ENCODE assay signal across 36 mouse cellular contexts in genomic region chr14:34466291-34466690, GRCm38 (mm10). TPM values are rescaled to one million over a fixed set of nuclear protein-coding genes. Genes with fewer than 3 reads are reported as not detected.
A peak's percentile ranks its signal among the peaks of the same experiment; 100 is the strongest.
DNase-seq lines count a peak whose midpoint lies in the region; ATAC-seq and TF ChIP-seq lines count a peak whose summit lies in the region.
"Had no signal": no experiment of that assay in that cellular context is flagged by ENCODE, and none has a peak within 500 bp of the region (broad histone marks: within the 10 kb centered on the region; RNA-seq: fewer than 3 reads in every experiment).

No protein-coding gene starts in this region.

- no peak overlapping the region for H3K4me3 ChIP-seq in forebrain, embryonic 15.5 days
- H3K4me3 ChIP-seq in forebrain, embryonic 12.5 days (replicated peaks): no peak overlapping the region
- no peak overlapping the region for H3K4me3 ChIP-seq in layer of hippocampus, adult 2 months
- no peak overlapping the region for H3K4me3 ChIP-seq in cortical plate, adult 2 months (ENCODE audit: insufficient read depth, low read length)
- H3K4me3 ChIP-seq: heart, embryonic 13.5 days; left cerebral cortex, adult 2 months; neural tube, embryonic 12.5 days had no signal

- peaks cover 13% of the 10 kb centered on the region; the same call in 1 of the 2 replicates for H3K4me1 ChIP-seq in forebrain, embryonic 15.5 days
- H3K4me1 ChIP-seq in forebrain, embryonic 12.5 days: no peaks in the 10 kb centered on the region
- peaks cover 3% of the 10 kb centered on the region; the same call in 1 of the 2 replicates for H3K4me1 ChIP-seq in cortical plate, adult 2 months (ENCODE audit: control insufficient read depth, insufficient read depth, low read length)
- H3K4me1 ChIP-seq: neural tube, embryonic 12.5 days had no signal

- no peaks in the 10 kb centered on the region for H3K27me3 ChIP-seq in forebrain, embryonic 15.5 days
- H3K27me3 ChIP-seq in forebrain, embryonic 12.5 days: no peaks in the 10 kb centered on the region
- H3K27me3 ChIP-seq: CH12.LX; heart, embryonic 13.5 days; neural tube, embryonic 12.5 days had no signal

- no peak for TF ChIP-seq CTCF in layer of hippocampus, adult 2 months (conservative IDR thresholded peaks at IDR 0.05)
- TF ChIP-seq CTCF in cortical plate, adult 2 months (IDR thresholded peaks at IDR 0.05; ENCODE audit: extremely low read depth, insufficient read depth, low read length): no peak

- no peak overlapping the region for H3K4me2 ChIP-seq in forebrain, embryonic 15.5 days (replicated peaks)
- H3K4me2 ChIP-seq in forebrain, embryonic 12.5 days: no peak overlapping the region
- H3K4me2 ChIP-seq: heart, embryonic 13.5 days; neural tube, embryonic 12.5 days had no signal

- DNase-seq in layer of hippocampus, adult 2 months (ENCODE audit: low spot score in 2 of 2): no peak
- no peak for DNase-seq in layer of hippocampus, postnatal 10 days (ENCODE audit: low spot score in 2 of 2)
- peak; percentile 75 for DNase-seq in adipocyte (ENCODE audit: low spot score)
- no peak for DNase-seq in left cerebral cortex, adult 9 months (ENCODE audit: low spot score in 2 of 2)
- DNase-seq: adrenal gland, postnatal 10 days; B cell, adult 2 months; cerebellum, adult 9-10 months; gastrocnemius, postnatal 10 days; heart, postnatal 14 days; kidney, adult 18-20 months; kidney, postnatal 4 days; layer of hippocampus, adult 9-11 months; left cerebral cortex, postnatal 4 days; lung, postnatal 10 days; midbrain, embryonic 14.5 days; right cerebral cortex, postnatal 14 days; spleen, adult 18-20 months; thymus, postnatal 14 days had no signal

- H3K27ac ChIP-seq in forebrain, embryonic 15.5 days (replicated peaks): no peak overlapping the region
- no peak overlapping the region for H3K27ac ChIP-seq in forebrain, embryonic 12.5 days
- peak overlapping the region; percentile 43; the same call in 1 of the 2 replicates for H3K27ac ChIP-seq in layer of hippocampus, adult 2 months
- peak overlapping the region; percentile 59; the same call in 1 of the 2 replicates for H3K27ac ChIP-seq in cortical plate, adult 2 months (ENCODE audit: insufficient read depth, low read length)
- H3K27ac ChIP-seq: heart, embryonic 13.5 days; left cerebral cortex, adult 2 months; neural tube, embryonic 12.5 days had no signal

- no peak overlapping the region for H3K9ac ChIP-seq in forebrain, embryonic 15.5 days (replicated peaks)
- H3K9ac ChIP-seq in forebrain, embryonic 12.5 days: no peak overlapping the region
- H3K9ac ChIP-seq: heart, embryonic 13.5 days; neural tube, embryonic 12.5 days had no signal

- ATAC-seq in forebrain, embryonic 15.5 days (replicated peaks): 0 out of 2 replicates have a peak, but pooled peaks have one; percentile 57
- ATAC-seq in forebrain, embryonic 12.5 days (ENCODE audit: low FRiP score): no peak

- no peaks in the 10 kb centered on the region for H3K9me3 ChIP-seq in forebrain, embryonic 15.5 days
- H3K9me3 ChIP-seq in forebrain, embryonic 12.5 days: no peaks in the 10 kb centered on the region
- H3K9me3 ChIP-seq: G1E; heart, embryonic 13.5 days; neural tube, embryonic 12.5 days had no signal

- TF ChIP-seq POLR2A in cortical plate, adult 2 months (IDR thresholded peaks at IDR 0.05; ENCODE audit: extremely low read depth, insufficient read depth, low read length): no peak

- no peaks in the 10 kb centered on the region for H3K36me3 ChIP-seq in forebrain, embryonic 15.5 days
- H3K36me3 ChIP-seq in forebrain, embryonic 12.5 days (replicated peaks): no peaks in the 10 kb centered on the region
- H3K36me3 ChIP-seq: G1E; heart, embryonic 13.5 days; neural tube, embryonic 12.5 days had no signal

- 29% methylated on average over 3 of the region's 3 CpGs for WGBS in forebrain, embryonic 15.5 days
- 75% methylated on average over 3 of the region's 3 CpGs for WGBS in forebrain, embryonic 12.5 days

RNA-seq across cellular contexts. Expression of gene Bmpr1a, which starts 36.9 kb away (rescaled TPM):
- 23.4 and 24.7 TPM in 2 replicates for polyA plus RNA-seq in forebrain, embryonic 15.5 days (2015; fragmentation: Nextera tagmentation; extraction: Ambion mirVana)
- polyA plus RNA-seq in forebrain, embryonic 12.5 days (2016; fragmentation: Nextera tagmentation; extraction: Ambion mirVana): 47.5 and 49.5 TPM in 2 replicates
- total RNA-seq in layer of hippocampus, adult 2 months (2021): 10 to 100 TPM; 36.5 to 42.2 TPM
- 10 to 100 TPM; 41.9 to 46.1 TPM for total RNA-seq in layer of hippocampus, postnatal 10 days (2021)
- polyA plus RNA-seq in cortical plate, adult 2 months (2012; rRNA removed): 21.1 and 21.5 TPM in 2 replicates
- polyA plus RNA-seq: G1E had no signal

RNA-seq across cellular contexts. Expression of gene 9230112D13Rik, which starts 56.3 kb away (rescaled TPM):
- not detected in 2 replicates for polyA plus RNA-seq in forebrain, embryonic 15.5 days (2015; fragmentation: Nextera tagmentation; extraction: Ambion mirVana)
- not detected in 2 replicates for polyA plus RNA-seq in forebrain, embryonic 12.5 days (2016; fragmentation: Nextera tagmentation; extraction: Ambion mirVana)
- not detected for total RNA-seq in layer of hippocampus, adult 2 months (2021)
- not detected for total RNA-seq in layer of hippocampus, postnatal 10 days (2021)
- not detected in 2 replicates for polyA plus RNA-seq in cortical plate, adult 2 months (2012; rRNA removed)
- total RNA-seq: adrenal gland, postnatal 10 days; common myeloid progenitor, adult 5-6 weeks; G1E; gastrocnemius, postnatal 10 days; heart, adult 18-20 months; heart, postnatal 14 days; left cerebral cortex, adult 2 months; left cerebral cortex, postnatal 4 days; liver, adult 2 months; megakaryocyte, adult 5-6 weeks had no signal
- polyA plus RNA-seq: embryonic facial prominence, embryonic 11.5 days; frontal cortex, adult 2 months; G1E; heart, embryonic 13.5 days; hindbrain, embryonic 11.5 days; kidney, embryonic 16.5 days; liver, adult 2 months; liver, embryonic 16.5 days; midbrain, embryonic 14.5 days; neural tube, embryonic 12.5 days; testis, adult 2 months had no signal

Comparison
In these comparisons a context has a peak if more than half of its experiments do, and no peak if none do; other contexts are left out.
1. H3K27ac ChIP-seq: peak in layer of hippocampus, adult 2 months (single experiment) and cortical plate, adult 2 months (single experiment); none in forebrain, embryonic 15.5 days (single experiment) and forebrain, embryonic 12.5 days (single experiment).